Mouse (Mus musculus): Measurements from ENCODE around the gene Hnrnpl. TPM values are rescaled to one million over a fixed set of nuclear protein-coding genes. Genes with fewer than 3 reads are reported as not detected.

Gene Hnrnpl
- polyA plus RNA-seq, 1 experiment, result 633 TPM

DNA sequence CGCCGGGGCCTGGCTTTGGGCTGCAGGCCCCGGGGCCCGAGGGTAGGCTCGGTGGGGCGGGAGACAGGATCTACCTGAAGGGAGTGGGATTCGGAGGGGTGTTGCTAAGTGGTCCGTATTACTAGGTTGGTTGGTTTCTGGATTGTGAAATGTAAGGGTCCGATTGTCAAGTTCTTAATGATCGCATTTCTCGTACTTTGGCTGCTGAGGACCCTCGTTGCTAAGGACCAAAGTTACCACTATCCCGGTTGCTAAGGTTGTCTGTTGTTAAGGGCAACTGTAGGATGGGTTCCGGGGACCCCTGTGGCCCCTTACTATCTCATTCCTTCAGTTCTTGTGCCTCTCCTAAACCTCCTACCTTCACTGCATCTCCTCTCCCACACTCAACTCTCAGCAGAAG, 41.4 kb upstream of the Hnrnpl start:
- Histone ChIP-seq H3K4me1 (ENCODE audit: control insufficient read depth, insufficient read depth, low read length) (peaks cover 2% of the 10 kb centered on the region), H3K36me3 (ENCODE audit: control insufficient read depth, insufficient read depth, low read length, poor library complexity, severe bottlenecking) (no peaks in the 10 kb centered on the region), H3K9me3 (replicated peaks; ENCODE audit: control insufficient read depth, insufficient read depth, low read length, poor library complexity, severe bottlenecking) (no peaks in the 10 kb centered on the region), H3K4me3 (ENCODE audit: low read depth, low read length) (peak overlapping the region; percentile 60), H3K9ac (ENCODE audit: low read depth, poor library complexity, severe bottlenecking) (peak overlapping the region; percentile 65), H3K27me3 (ENCODE audit: control insufficient read depth, insufficient read depth, low read length, poor library complexity, severe bottlenecking) (no peaks in the 10 kb centered on the region), H3K27ac (ENCODE audit: insufficient read depth, low read length) (no peak overlapping the region)
- no peak for TF ChIP-seq POLR2A (IDR thresholded peaks at IDR 0.05; ENCODE audit: insufficient read depth, low read length)
- no peak for TF ChIP-seq EP300 (IDR thresholded peaks at IDR 0.05; ENCODE audit: insufficient read depth, low read depth, low read length)
- TF ChIP-seq CTCF (IDR thresholded peaks at IDR 0.05; ENCODE audit: low read depth, low read length), result no peak

DNA sequence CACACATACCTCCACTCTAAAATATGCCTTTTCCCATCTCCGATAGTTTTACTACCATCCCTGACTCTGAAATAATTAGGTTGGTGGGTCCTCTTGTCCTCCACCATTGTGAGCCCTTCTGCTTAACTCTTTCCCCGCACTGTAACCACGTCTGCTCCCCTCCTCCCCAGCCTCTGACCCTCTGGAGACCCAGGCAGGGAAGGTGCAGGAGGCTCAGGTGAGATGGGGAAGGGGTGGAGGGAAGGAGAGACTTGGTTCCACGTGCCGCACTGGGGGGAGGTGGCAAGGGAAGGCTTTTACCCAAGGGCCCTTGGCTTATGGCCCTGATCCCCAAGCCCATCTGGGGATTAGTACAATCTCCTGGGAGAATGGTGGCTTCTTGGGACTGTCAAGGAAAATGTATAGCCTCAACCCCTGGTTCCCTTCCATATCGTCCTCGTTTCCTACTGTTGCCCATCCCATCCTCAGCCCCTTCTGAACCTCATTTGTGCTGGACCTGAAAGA, 40.8 kb upstream of the Hnrnpl start, which contains the start of gene Nfkbib:
Gene Nfkbib, minus strand, starts transcription at position 51 of the 504 bp plus-strand sequence.
- peak within 1 kb of the TSS; percentile 72 for H3K9ac ChIP-seq (ENCODE audit: low read depth, poor library complexity, severe bottlenecking)
- peaks cover 2% of the 10 kb centered on the region for H3K4me1 ChIP-seq (ENCODE audit: control insufficient read depth, insufficient read depth, low read length)
- TF ChIP-seq EP300 (IDR thresholded peaks at IDR 0.05; ENCODE audit: insufficient read depth, low read depth, low read length) (no peak), CTCF (IDR thresholded peaks at IDR 0.05; ENCODE audit: low read depth, low read length) (no peak), POLR2A (IDR thresholded peaks at IDR 0.05; ENCODE audit: insufficient read depth, low read length) (no peak)
- H3K36me3 ChIP-seq (ENCODE audit: control insufficient read depth, insufficient read depth, low read length, poor library complexity, severe bottlenecking), result no peaks in the 10 kb centered on the region
- H3K27me3 ChIP-seq (ENCODE audit: control insufficient read depth, insufficient read depth, low read length, poor library complexity, severe bottlenecking), result no peaks in the 10 kb centered on the region
- H3K27ac ChIP-seq (ENCODE audit: insufficient read depth, low read length), result no peak within 1 kb of the TSS
- peak within 1 kb of the TSS; percentile 60 for H3K4me3 ChIP-seq (ENCODE audit: low read depth, low read length)
- no peaks in the 10 kb centered on the region for H3K9me3 ChIP-seq (replicated peaks; ENCODE audit: control insufficient read depth, insufficient read depth, low read length, poor library complexity, severe bottlenecking)

DNA sequence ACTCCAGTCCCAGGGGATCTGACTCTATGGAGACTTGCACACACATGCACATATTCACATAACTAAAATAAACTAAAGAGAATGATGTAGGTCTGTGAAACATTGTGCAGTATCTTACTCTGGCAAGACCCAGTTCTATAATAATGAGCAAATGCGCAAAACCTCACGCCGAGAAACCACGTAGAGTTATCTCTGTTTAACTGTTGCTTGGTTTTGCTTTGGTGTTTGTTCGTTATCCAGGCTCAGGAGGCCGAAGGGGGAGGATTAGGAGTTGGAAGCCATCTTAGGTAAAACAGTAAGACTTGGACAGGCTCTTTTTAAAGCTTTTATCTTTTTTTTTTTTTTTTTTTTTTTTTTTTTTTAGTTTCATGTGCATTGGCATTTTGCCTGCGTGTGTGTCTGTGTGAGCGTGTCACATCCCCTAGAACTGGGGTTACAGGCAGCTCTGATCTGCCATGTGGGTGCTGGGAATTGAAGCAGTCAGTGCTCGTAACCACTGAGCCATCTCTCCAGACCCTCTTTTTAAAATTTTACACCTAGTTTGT, 38.9 kb upstream of the Hnrnpl start:
- no peak for TF ChIP-seq CTCF (IDR thresholded peaks at IDR 0.05; ENCODE audit: low read depth, low read length)
- no peak for TF ChIP-seq EP300 (IDR thresholded peaks at IDR 0.05; ENCODE audit: insufficient read depth, low read depth, low read length)
- no peak for TF ChIP-seq POLR2A (IDR thresholded peaks at IDR 0.05; ENCODE audit: insufficient read depth, low read length)
- H3K9me3 ChIP-seq (replicated peaks; ENCODE audit: control insufficient read depth, insufficient read depth, low read length, poor library complexity, severe bottlenecking), result no peaks in the 10 kb centered on the region
- H3K27me3 ChIP-seq (ENCODE audit: control insufficient read depth, insufficient read depth, low read length, poor library complexity, severe bottlenecking), result no peaks in the 10 kb centered on the region

DNA sequence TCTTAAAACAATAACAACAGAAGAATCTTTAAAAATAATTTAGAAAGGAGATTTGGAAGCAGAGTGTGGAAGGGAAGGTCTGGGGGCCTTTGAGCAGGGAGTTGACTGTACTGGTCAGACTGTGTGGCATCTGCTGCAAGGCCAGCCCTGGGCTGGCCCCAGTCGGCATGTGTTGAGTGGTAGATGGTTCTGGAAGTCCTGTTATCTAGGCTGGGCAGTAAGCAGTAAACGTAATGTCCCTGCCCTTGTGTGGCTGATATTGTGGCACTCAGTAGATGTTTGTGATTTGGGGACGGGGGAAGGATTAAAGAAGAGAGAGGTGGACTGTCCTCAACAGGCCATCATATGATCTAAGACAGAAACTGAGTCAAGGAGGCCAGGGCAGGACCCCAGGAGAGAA, 38.0 kb upstream of the Hnrnpl start:
- Histone ChIP-seq H3K27ac (ENCODE audit: insufficient read depth, low read length) (no peak overlapping the region), H3K9ac (ENCODE audit: low read depth, poor library complexity, severe bottlenecking) (no peak overlapping the region), H3K36me3 (ENCODE audit: control insufficient read depth, insufficient read depth, low read length, poor library complexity, severe bottlenecking) (no peaks in the 10 kb centered on the region), H3K4me3 (ENCODE audit: low read depth, low read length) (no peak overlapping the region), H3K27me3 (ENCODE audit: control insufficient read depth, insufficient read depth, low read length, poor library complexity, severe bottlenecking) (no peaks in the 10 kb centered on the region), H3K4me1 (ENCODE audit: control insufficient read depth, insufficient read depth, low read length) (peaks cover 2% of the 10 kb centered on the region), H3K9me3 (replicated peaks; ENCODE audit: control insufficient read depth, insufficient read depth, low read length, poor library complexity, severe bottlenecking) (no peaks in the 10 kb centered on the region)
- no peak for TF ChIP-seq EP300 (IDR thresholded peaks at IDR 0.05; ENCODE audit: insufficient read depth, low read depth, low read length)
- TF ChIP-seq CTCF (IDR thresholded peaks at IDR 0.05; ENCODE audit: low read depth, low read length), result no peak
- no peak for TF ChIP-seq POLR2A (IDR thresholded peaks at IDR 0.05; ENCODE audit: insufficient read depth, low read length)

More for the DNA sequence above, 38.9 kb upstream of the Hnrnpl start:
- Histone ChIP-seq H3K4me3 (ENCODE audit: low read depth, low read length) (no peak overlapping the region), H3K36me3 (ENCODE audit: control insufficient read depth, insufficient read depth, low read length, poor library complexity, severe bottlenecking) (no peaks in the 10 kb centered on the region), H3K4me1 (ENCODE audit: control insufficient read depth, insufficient read depth, low read length) (peaks cover 2% of the 10 kb centered on the region), H3K9ac (ENCODE audit: low read depth, poor library complexity, severe bottlenecking) (no peak overlapping the region), H3K27ac (ENCODE audit: insufficient read depth, low read length) (no peak overlapping the region)

DNA sequence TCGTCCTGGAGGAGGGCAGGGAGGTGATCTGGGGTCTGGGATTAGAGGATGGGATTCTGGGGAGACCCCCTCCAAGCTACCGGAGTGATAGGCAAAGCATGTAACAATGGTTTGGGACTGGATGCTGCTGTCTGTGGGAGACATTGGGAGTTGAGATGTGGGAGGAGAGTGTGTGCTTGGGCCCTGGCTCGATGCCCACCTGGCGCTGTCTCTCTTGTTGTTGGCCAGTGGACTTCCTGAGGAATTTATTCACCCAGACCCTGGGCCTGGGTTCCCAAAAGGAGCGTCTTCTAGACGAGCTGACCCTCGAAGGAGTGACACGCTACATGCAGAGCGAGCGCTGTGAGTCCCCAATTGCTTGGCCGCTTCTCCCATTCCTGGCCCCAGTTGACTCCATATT, 36.5 kb upstream of the Hnrnpl start:
- H3K4me3 ChIP-seq (ENCODE audit: low read depth, low read length), result no peak overlapping the region
- H3K27me3 ChIP-seq (ENCODE audit: control insufficient read depth, insufficient read depth, low read length, poor library complexity, severe bottlenecking), result no peaks in the 10 kb centered on the region
- no peaks in the 10 kb centered on the region for H3K9me3 ChIP-seq (replicated peaks; ENCODE audit: control insufficient read depth, insufficient read depth, low read length, poor library complexity, severe bottlenecking)
- H3K9ac ChIP-seq (ENCODE audit: low read depth, poor library complexity, severe bottlenecking), result no peak overlapping the region
- H3K36me3 ChIP-seq (ENCODE audit: control insufficient read depth, insufficient read depth, low read length, poor library complexity, severe bottlenecking), result no peaks in the 10 kb centered on the region
- H3K4me1 ChIP-seq (ENCODE audit: control insufficient read depth, insufficient read depth, low read length), result no peaks in the 10 kb centered on the region
- TF ChIP-seq EP300 (IDR thresholded peaks at IDR 0.05; ENCODE audit: insufficient read depth, low read depth, low read length) (no peak), CTCF (IDR thresholded peaks at IDR 0.05; ENCODE audit: low read depth, low read length) (no peak), POLR2A (IDR thresholded peaks at IDR 0.05; ENCODE audit: insufficient read depth, low read length) (no peak)
- no peak overlapping the region for H3K27ac ChIP-seq (ENCODE audit: insufficient read depth, low read length)

DNA sequence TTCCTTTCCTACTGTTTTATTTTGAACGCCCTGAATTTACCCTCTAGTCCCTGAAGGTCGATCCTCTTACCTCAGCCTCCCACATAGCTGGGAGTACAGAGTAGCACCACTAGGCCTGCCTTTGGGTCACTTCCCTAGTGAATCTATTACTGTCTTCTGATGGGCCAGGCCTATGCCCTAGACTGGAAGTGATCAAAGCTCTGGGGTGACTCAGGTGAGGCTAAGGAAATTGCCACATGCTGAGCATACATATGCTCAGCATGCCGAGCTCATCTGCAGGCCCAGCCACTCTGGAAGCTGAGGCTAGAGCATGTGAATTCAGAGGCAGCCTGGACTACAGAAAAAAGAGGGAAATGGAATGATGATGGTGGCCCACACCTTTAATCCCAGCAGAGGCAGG, 35.2 kb upstream of the Hnrnpl start:
- Histone ChIP-seq H3K9ac (ENCODE audit: low read depth, poor library complexity, severe bottlenecking) (no peak overlapping the region), H3K4me1 (ENCODE audit: control insufficient read depth, insufficient read depth, low read length) (no peaks in the 10 kb centered on the region), H3K9me3 (replicated peaks; ENCODE audit: control insufficient read depth, insufficient read depth, low read length, poor library complexity, severe bottlenecking) (no peaks in the 10 kb centered on the region), H3K27me3 (ENCODE audit: control insufficient read depth, insufficient read depth, low read length, poor library complexity, severe bottlenecking) (no peaks in the 10 kb centered on the region), H3K4me3 (ENCODE audit: low read depth, low read length) (no peak overlapping the region), H3K27ac (ENCODE audit: insufficient read depth, low read length) (no peak overlapping the region), H3K36me3 (ENCODE audit: control insufficient read depth, insufficient read depth, low read length, poor library complexity, severe bottlenecking) (no peaks in the 10 kb centered on the region)
- TF ChIP-seq POLR2A (IDR thresholded peaks at IDR 0.05; ENCODE audit: insufficient read depth, low read length), result no peak
- TF ChIP-seq EP300 (IDR thresholded peaks at IDR 0.05; ENCODE audit: insufficient read depth, low read depth, low read length), result no peak
- no peak for TF ChIP-seq CTCF (IDR thresholded peaks at IDR 0.05; ENCODE audit: low read depth, low read length)
